Mouse (Mus musculus) urinary bladder, adult 18-20 months (tissue): ENCODE results near the gene Slc29a1.
A peak's percentile ranks its signal among the peaks of the same experiment; 100 is the strongest.

ENCODE experiments used
- DNase-seq, 2 experiments: peaks; one replicate each; pipeline ENCODE4 v3.0.0; 2022; ENCODE audit warnings: low spot score in 2 of 2, mixed read lengths in 2 of 2

The Slc29a1 gene

GRCm38 (mm10) chr17:45612008-45612407, 12.6 kb upstream of the Slc29a1 start:
- no peak for DNase-seq

DNA sequence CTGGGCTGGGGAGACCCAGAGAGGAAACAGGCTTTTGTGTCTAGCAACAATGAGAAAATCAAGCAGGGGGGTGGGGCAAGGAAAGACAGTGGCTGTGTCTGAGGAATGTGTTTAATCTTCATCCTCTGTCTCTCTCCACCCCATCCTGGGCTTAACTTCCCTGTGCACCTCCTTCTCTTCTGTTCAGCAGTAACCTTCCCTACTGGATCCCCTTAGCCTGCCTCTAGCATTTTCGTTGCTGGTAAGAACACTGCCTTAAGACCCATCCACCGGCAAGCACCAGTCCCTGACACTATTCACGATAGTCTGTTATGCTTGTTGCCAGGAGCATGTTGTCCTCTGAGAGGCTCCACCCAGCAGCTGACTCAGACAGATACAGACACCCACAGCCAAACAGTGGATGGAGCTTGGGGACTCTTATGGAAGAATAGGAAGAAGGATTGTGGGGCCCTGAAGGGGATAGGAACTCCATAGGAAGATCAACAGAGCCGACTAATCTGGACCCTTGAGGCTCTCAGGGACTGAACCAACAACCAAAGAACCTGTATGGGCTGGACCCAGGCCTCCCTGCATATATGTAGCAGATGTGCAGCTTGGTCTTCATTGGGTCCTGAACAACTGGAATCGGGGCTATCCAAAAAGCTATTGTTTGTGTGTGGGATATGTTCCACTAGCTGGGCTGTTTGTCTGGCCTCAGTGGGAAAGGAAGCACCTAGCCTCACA, 10.9 kb upstream of the Slc29a1 start:
- DNase-seq = no peak

- DNase-seq = no peak
These were observed 9.0 kb upstream of the Slc29a1 start for GRCm38 (mm10) chr17:45608396-45608795.

DNA sequence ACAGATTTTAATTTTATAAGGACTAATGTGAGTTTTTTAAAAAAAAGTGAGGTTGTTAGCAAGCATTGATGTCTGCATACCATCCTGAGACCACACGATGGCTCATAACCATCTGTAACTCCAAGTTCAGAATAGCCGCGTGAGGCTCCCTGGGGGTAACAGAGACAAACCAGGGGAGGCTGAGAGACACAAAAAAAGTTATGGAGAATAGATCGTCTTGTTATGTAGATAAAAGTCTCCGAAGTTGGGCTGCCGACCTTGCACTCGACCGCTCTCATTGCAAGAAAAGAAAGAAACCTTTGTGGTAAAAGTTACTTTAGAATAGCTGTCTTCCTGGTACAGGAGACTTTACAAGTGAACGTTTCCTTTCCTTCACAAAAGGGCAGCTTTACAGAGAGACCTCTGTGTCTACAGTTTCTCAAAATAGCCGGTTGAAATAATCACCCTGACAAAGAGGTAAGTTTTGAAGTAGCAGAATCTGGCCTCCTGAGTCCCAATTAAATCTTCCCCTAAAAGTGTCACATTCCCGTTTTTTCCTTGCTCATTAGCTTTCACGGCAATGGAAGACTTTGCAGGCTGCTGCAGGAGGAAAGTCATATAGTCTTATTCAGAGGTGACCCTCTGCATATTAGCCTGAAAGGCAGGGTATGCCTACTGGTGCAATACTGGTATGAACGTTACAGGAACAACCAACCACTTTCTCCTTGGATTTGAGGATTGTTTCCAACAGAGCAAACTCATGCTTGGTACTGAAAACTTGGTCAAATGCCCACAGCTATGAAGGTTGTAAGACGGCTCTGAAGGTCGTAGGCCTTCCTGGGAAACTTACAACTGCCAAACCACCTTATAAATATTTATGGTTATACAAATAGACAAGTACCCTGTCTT, 7.8 kb upstream of the Slc29a1 start:
- DNase-seq = no peak

- DNase-seq = no peak
These were observed 3.6 kb upstream of the Slc29a1 start for GRCm38 (mm10) chr17:45602984-45603383.

GRCm38 (mm10) chr17:45601877-45602304, 2.5 kb upstream of the Slc29a1 start, which contains the start of gene Mymx:
Gene Mymx, minus strand, starts transcription at chr17:45602102.
- DNase-seq = no peak

DNA sequence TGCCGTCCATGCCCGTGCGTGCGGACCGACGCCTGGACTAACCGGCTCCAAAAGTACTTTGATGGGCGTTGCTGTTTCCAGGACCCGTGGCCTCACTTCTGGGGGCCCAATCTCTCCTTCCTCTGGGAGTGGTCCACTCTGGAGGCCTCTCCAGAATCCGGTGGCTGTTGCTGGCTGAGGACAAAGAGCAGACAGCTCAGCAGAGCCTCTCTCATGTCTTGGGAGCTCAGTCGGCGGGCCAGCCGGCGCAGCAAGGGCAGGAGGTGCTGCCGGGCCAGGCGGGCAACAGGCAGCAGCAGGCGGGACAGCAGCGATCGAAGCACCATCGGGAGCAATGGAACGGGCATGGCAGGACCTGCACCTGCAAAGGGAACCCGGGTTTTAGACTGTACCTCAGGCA, 1.9 kb upstream of the Slc29a1 start:
- DNase-seq = no peak

DNA sequence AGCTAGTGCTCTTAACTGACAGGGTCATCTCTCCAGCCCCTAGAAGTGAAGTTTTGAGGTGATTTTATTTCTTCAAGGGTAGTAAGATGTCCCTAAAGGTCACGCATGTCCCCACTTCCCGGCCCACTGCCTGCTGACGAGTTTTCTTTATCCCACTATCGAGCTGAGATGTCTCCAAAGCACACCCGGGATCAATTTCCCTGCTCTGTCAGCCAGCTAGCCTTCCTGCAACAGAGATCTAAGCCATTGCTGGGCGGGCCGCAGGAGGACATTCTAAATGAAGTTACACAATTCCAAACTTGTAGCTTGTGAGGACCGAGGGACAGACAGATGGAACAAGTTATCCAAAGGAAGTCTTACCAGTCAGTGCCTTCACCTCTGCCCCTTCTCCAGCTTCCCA, 861 bp upstream of the Slc29a1 start:
- DNase-seq = no peak

- DNase-seq = no peak
These were observed 515 bp downstream of the Slc29a1 start for GRCm38 (mm10) chr17:45598891-45599290.

DNA sequence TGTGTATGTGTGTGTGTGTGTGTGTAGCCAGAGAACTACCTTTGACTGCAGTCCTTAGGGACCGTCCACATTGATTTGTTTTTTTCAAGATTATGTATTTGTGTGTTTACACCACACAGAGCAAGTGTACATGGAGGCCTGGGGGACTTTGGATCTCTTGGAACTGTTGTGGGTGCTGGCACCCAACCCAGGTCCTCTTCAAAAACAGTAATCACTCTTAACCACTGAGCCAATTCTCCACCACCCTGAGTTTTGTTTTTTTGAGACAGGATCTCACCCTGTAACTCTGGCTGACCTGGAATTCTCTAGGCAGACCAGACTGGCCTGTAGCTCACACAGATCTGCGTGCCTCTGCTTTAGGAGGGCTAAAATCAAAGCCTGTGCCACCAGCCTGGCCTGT, 1.0 kb downstream of the Slc29a1 start:
- no peak for DNase-seq

DNA sequence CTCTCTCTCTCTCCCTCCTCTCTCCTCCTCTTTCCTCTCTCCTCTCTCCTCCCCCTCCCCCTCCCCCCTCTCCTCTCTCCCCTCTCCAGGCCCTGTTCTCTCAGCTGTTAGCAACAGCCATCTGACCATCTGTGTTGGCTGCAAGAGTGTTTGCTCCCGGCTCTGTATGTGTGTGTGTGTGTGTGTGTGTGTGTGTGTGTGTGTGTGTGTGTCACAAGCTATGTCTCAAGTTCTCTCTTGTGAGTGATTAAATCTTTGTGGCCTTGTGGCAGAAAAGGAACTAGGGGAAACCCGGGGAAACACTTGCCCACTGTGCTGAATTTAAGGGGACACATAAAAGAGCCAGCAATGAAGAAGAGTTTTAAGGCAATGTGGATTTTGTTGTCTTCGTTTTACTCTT, 1.6 kb downstream of the Slc29a1 start:
- no peak for DNase-seq

DNA sequence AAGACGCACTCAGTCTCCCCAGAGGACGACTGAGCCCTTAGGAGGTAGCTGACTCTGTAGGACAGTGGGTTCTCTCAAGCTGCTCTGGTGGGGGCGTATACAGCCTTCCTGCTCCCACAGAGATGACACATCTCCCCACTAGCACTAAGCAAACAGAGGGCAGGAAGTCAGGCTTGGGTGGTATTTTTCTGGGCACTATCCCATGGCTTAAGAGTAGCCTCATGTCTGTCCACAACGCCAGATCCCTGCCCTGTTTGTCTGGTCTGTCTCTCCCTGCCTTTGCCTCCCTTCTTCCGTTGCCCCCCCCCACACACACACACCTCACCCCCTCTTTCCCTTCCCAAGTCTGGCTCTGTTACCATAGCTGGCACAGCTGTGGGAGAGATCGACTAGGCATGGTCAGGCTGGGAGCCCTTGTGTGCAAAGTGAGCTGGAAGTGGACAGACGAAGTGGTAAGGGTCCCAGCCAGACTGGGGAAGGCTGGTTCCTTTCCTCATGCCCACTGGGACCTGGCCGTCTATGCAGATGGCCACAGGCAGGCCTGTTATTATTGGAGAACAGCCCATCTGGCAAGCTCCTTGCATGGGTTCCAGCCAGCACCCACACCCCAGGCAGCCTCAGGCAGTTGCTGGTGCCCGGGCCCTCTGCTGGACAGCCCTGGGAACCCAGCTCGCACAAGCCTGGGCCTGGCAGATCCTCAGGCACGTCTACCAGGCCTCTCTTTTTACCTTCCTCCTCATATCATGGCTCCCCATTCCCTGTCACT, 2.6 kb downstream of the Slc29a1 start:
- DNase-seq = peak in 1 of 2 experiments; percentile 59

DNA sequence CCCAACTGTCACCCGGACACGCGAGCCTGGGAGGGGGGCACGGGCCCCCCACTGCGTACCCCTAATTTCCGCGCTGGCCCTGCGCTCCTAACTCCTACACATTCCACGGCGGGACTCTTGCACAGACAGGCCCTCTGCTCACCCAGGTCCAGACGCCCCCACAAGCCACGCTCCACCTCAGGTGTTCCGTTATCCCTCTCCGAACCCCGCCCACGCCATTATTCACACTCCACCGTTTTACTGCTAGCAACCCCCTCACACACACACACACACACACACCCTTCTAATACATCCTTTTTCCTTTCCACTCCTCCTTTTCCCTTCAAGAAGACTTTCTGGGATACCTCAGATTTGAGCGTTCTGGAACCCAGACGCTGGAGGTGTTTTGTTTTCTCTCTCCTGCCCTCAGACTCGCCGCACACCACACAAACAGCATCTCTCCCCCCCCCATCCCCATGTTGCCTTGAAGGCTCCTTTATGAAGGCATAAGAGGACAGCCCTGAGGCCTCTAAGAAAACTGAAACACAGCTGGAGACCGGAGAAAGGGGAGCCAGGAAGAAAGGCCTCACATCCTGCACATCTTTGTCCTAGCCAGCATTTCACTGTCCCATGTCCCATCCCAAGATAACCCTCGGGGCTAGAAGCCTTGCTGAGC, 3.5 kb downstream of the Slc29a1 start:
- DNase-seq = no peak

DNA sequence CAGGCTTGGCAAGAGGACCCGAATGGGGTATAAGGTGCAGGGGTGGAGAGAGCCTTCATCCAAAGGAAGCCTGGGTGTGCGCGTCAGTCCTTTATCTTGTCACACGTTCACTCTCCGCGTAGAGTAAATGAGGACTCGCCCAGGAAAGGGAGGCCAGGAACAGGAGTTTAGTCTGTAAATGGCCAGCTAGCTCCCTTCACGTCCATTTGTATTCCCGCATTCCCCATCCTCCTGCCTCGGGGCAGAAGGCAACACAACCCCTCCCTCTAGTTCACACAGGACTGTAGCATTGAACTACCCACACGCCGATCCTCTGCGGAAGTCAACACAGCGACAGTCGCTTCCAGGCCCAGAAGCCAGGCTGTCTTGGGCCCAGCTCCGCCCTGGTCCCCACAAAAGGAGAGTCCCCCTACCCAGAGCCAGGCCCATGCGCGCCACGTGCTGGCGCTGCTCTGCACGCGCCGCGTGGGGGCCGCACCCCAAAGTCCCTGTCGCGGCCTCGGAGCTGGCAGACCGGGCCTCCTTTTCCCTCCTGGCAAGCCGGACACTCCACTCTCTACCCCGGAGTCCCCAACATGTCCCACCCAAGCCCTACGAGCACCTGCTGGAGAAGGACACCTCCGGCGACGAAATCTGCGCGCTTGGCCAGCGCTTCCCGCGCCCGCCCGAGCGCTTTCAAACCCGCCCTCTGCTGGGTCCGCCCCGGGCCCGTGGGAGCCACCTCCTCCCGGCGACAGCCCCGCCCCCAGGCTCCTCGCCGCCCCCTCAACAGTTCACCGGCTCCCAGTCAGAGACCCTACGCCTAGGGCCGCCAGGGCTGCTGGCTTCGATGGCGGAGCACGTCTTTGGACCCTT, 4.3 kb downstream of the Slc29a1 start:
- peak in 1 of 2 experiments; percentile 72 for DNase-seq

GRCm38 (mm10) chr17:45594195-45594594, 5.2 kb downstream of the Slc29a1 start:
- DNase-seq = no peak

GRCm38 (mm10) chr17:45593479-45593878, 5.9 kb downstream of the Slc29a1 start:
- no peak for DNase-seq

DNA sequence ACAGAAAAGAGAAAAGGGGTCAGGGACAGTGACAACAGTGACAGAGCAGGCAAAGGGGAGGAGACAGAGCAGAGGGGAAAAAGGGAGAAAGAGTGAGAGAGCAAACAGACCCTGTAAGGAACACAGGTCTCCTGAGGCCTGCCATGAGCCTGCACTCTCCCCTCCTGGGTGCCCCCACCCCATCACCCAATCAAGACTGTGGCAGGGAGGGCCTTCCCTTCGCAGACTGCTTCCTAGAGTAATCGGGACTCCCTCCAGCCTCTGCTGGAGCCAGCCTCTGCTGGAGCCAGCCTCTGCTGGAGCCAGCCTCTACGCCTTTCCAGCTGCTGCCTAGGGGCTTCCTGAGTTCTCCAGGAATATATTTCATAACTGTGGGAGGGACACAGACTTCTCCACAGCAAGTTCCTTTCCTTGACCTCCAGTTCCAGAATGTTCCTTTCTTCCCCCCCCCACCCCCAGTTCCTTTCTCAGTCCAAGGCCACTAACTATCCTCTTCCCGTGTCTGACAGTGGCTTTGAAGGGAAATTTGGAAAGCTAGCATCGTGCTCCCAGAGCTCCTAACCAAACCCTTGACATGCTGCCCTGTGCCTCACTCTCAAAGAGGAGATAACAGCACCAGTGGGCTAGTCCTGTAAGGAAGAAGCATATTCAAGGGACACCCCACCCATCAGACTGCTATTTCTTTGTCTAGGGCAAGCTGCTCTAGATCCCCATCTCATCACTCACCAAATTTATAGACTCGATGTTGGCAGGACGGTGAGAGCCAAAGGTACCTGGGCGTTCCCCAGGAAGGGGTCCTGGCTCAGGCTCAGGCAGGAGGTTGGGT, 6.6 kb downstream of the Slc29a1 start:
- no peak for DNase-seq

DNA sequence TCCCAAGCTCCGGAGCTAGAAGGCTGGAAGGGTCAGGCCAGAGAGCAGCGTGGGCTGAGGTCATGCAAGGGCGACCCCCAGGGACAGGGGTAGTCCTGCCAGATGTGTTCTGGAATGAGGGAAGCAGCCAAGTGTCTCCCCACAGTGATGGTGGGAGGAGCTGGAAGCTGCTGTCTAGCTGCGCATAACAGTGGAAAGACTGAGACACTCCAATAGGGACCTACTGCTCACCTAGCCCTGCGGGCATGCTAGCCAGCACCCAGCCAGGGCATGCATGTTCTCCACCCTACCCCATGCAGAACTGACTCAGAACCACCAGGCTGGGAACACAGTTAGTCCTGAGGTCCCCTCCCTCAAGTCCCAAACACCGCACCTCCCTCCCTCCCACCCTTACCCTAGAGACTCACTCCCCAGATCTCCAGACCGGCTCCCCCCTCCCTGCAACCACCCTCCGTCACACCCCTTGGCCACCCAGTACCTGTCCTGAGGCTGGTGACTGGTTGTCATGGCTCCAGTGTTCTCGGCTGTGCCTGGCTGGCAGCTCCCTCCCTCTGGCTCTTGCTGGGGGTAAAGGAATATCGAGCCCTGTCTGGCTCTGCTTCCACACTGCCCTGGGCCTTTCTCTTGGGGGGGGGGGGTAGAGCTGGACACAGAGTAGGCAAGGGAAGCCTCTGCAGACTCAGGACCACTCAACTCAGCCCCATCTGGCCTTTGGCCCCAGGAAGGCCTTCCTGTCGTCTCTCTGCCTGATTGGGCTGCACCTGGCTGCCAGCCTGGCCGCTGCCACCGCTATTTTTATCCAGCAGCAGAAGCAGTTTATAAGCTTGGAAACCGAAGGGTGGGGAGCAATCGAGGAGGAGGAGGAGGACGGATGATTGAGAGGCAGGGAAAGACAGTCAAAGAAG, 7.5 kb downstream of the Slc29a1 start:
- no peak for DNase-seq

DNA sequence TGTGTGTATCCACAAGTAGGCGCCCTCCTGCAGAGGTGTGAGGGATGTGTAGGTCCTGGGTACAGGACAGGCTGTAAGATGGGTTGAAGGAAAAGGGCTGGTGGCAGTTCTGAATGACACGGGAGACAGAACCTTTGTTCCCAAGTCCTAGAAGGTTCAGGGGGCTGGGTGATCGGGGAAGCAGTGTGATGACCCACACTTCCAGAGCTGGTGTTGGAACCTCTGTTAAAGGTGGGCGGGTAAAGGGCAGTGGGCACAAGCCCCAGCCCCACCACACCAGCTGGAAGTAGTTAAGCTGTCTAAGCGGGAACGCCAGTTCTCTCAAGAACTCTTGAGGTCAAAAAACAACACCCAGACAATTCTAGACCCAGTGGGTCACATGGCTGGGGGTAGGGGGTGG, 9.0 kb downstream of the Slc29a1 start:
- DNase-seq = no peak
